Mouse (Mus musculus) embryonic facial prominence, embryonic 14.5 days (tissue): ENCODE measurements around the gene Asl. TPM values are rescaled to one million over a fixed set of nuclear protein-coding genes. Genes with fewer than 3 reads are reported as not detected.

Experiments
- ATAC-seq: fragments of 200-750 bp; cut with Nextera tagmentation; 2 replicates; pipeline ENCODE4 v1.8.0; 2017; ENCODE audit warnings: low read depth, moderate number of reproducible peaks, moderate TSS enrichment
- DNase-seq: peaks from one replicate; pipeline ENCODE4 v3.0.0-alpha.2; 2015; ENCODE audit warnings: low spot score
- H3K27ac ChIP-seq: fragments of 300-500 bp; sonication (generic); replicated peaks from 2 replicates; pipeline ENCODE4 v1.5.1; 2014; ENCODE audit warnings: low read depth, mild to moderate bottlenecking, low read length, moderate library complexity
- H3K27me3 ChIP-seq: fragments of 300-500 bp; sonication (generic); replicated peaks from 2 replicates; pipeline ENCODE4 v1.6.1; 2014; ENCODE audit warnings: low read length; ENCODE audit not compliant: control insufficient read depth, insufficient read depth
- H3K36me3 ChIP-seq: fragments of 300-500 bp; sonication (generic); 2 replicates; pipeline ENCODE4 v1.6.1; 2014; ENCODE audit warnings: low read length, mixed read lengths; ENCODE audit not compliant: control insufficient read depth, insufficient read depth
- H3K4me1 ChIP-seq: fragments of 300-500 bp; sonication (generic); 2 replicates; pipeline ENCODE4 v1.6.1; 2014; ENCODE audit warnings: antibody characterized with exemption, low read length; ENCODE audit not compliant: control insufficient read depth, insufficient read depth
- H3K4me2 ChIP-seq: fragments of 300-500 bp; sonication (generic); 2 replicates; pipeline ENCODE4 v1.6.1; 2014; ENCODE audit warnings: low read depth, mild to moderate bottlenecking, low read length, moderate library complexity, mixed read lengths
- H3K4me3 ChIP-seq: fragments of 300-500 bp; sonication (generic); 2 replicates; pipeline ENCODE4 v1.5.1; 2014; ENCODE audit warnings: low read depth, mild to moderate bottlenecking, low read length
- H3K9ac ChIP-seq: fragments of 300-500 bp; sonication (generic); 2 replicates; pipeline ENCODE4 v1.6.1; 2014; ENCODE audit warnings: low read depth, mild to moderate bottlenecking, low read length, moderate library complexity, mixed read lengths
- H3K9me3 ChIP-seq: fragments of 300-500 bp; sonication (generic); 2 replicates; pipeline ENCODE4 v1.6.1; 2016; ENCODE audit warnings: low read length; ENCODE audit not compliant: control insufficient read depth
- WGBS: fragments of 180-500 bp; shearing (Covaris S2); extraction: QIAGEN DNeasy Blood & Tissue Kit; methylation state at CpG from one replicate; pipeline ENCODE4 v1.1.7; 2014; 5-methylcytosine and 5-hydroxymethylcytosine counted together
- polyA plus RNA-seq: library from polyadenylated mRNA; unstranded; fragments of >200 nt; fragmentation: Nextera tagmentation; extraction: Ambion mirVana; gene quantifications from 2 replicates; pipeline ENCODE4 v1.2.1, GENCODE M21; 2014

Asl gene
- polyA plus RNA-seq, 1 experiment from 2014 or later = 32.1 TPM

DNA sequence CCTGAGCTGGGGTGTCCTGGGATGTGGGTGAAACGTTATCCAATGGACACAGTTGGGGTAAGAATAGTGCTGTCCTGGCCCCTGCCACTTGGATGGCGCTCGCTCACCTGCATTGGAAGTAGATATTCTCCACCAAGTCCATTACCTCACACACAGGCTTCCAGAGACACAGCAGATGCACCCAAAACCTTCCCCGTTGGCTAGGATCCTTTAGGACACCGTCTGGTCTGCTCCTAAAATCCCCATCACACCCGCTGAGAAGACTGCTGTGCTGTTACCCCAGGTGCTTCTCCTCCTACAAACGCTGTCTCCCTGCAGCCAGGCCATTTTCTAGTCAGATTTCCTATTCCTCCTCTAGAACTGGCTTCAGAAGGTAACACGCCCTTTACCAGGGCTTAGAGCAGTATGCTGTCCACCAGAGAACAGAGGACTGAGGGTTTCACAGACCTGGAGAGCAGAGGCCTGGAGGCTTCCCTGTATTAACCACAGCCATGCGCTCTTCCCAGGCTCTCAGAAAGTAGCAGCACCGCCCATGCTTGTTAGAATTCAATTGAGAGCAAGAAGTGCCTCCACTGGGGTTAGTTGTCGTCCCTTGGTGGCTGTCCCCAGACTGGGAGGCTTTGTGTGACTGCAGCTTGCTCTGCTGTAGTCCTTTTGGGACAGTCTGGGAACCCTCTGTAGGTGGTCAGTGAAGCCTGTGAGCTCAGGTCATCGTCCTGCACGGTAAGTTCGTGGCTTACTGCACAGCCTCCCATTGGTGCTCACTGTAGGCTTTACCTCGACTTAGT, 22.2 kb upstream of the Asl start:
- Histone ChIP-seq H3K4me3 (no peak overlapping the region), H3K4me1 (no peaks in the 10 kb centered on the region), H3K27me3 (no peaks in the 10 kb centered on the region), H3K9me3 (no peaks in the 10 kb centered on the region), H3K36me3 (peaks cover 41% of the 10 kb centered on the region), H3K9ac (no peak overlapping the region), H3K4me2 (no peak overlapping the region), H3K27ac (no peak overlapping the region)
- DNase-seq (no peak), ATAC-seq (no peak)
- WGBS = 80% methylated on average over 15 of the region's 15 CpGs

DNA sequence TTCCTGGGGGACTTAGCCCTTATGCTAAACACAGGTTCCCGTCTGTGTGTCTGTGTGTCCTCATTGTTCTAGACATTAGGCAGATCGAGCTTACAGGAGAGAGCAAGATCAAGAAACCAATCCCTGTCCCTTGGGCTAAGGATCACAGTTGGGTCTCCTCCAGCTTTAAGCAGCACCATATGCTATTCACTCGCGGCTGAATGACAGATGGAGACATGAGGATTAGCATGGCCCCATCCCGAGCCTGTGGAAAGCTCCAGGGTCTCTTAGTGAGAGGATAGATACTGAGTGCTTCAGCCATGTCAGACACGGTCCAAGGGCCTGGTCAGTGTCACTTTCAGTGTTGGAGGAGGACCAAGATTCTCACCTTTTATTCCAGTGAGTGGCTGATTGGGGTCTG, 21.4 kb upstream of the Asl start:
- Histone ChIP-seq H3K4me2 (no peak overlapping the region), H3K36me3 (peaks cover 42% of the 10 kb centered on the region), H3K27me3 (no peaks in the 10 kb centered on the region), H3K4me1 (no peaks in the 10 kb centered on the region), H3K27ac (no peak overlapping the region), H3K9me3 (no peaks in the 10 kb centered on the region), H3K4me3 (no peak overlapping the region), H3K9ac (no peak overlapping the region)
- WGBS = 39% methylated on average over 6 of the region's 6 CpGs
- peak; percentile 70 for ATAC-seq
- DNase-seq = peak; percentile 57

DNA sequence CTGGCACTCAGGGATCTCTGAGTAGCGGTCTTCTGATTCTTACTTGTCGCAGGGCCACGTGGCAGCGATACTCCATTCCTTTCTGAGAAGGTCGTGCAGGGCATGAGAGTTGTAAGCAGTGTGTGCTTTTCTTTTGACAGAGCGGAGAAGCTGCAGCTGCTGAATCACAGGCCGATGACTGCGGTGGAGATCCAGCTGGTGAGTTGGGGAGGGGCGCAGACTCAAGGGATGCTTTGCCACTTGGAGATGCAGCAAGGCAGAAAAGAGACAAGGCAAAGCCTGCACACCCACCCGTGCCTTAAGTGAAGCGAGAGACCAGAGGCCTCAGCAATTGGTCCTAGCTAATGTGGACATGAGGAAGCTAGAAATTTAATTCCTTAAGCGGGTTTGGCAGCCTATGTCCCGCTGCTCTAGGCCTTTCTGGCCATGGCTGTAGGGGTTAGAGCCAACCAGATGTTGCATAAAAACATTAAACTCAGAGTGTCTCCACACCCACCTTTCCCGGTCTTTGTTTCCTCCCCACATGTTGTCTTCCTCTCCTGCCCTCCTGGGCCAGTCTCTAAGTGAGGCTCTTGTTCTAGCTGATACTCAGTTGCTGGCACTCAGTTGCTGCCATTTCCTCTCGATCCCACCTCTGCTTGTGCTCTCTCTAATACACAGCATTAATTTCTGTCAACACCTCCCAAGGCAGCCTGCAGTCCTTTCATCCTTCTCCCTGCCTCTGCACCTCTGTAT, 19.9 kb upstream of the Asl start:
- Histone ChIP-seq H3K4me3 (no peak overlapping the region), H3K9ac (no peak overlapping the region), H3K4me1 (no peaks in the 10 kb centered on the region), H3K27me3 (no peaks in the 10 kb centered on the region), H3K36me3 (peaks cover 38% of the 10 kb centered on the region), H3K4me2 (no peak overlapping the region), H3K27ac (no peak overlapping the region), H3K9me3 (no peaks in the 10 kb centered on the region)
- DNase-seq = peak; percentile 46
- no peak for ATAC-seq
- 72% methylated on average over 15 of the region's 15 CpGs for WGBS

DNA sequence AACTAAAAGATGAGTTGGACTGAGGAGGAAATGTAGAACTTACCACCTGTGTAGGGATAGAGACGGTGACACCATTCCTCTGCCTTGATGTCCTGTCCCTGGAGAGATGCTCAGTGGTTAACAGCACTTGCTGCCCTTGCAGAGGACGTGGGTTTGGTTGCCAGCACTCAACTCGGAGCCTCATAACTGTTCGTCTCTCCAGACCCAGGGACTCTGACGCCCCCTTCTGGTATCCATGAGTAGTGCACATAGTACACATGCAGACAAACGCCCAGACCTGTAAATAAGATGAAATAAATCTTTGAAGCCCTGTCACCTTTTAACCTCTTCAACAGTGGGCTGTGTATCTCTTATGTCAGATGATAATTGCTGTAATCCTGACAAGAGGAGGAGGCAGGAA, 18.0 kb upstream of the Asl start:
- no peak for DNase-seq
- Histone ChIP-seq H3K4me1 (no peaks in the 10 kb centered on the region), H3K27me3 (no peaks in the 10 kb centered on the region), H3K4me2 (no peak overlapping the region), H3K36me3 (peaks cover 52% of the 10 kb centered on the region), H3K9ac (no peak overlapping the region), H3K4me3 (no peak overlapping the region), H3K9me3 (no peaks in the 10 kb centered on the region), H3K27ac (no peak overlapping the region)
- ATAC-seq = no peak
- 72% methylated on average over 6 of the region's 6 CpGs for WGBS

DNA sequence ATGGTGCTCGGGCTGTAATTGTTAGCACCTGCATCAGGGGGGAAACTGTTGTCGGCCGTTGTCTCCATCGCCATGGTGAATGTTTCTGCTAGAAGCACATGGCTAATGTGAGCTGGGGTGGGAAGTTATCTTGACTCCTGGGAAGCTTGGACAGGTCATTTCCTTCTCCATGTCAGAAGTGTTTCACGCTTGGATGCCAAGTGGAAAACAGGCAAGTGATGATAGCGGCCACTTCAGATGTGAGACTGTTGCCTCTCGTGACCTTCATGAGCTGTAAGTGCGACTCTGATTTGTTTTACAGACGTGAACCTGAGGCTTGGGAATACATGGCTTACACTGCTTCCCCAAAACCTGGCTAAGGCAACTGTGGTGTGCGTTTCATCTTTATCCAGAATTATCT, 17.5 kb upstream of the Asl start:
- WGBS = 73% methylated on average over 10 of the region's 10 CpGs
- DNase-seq (no peak), ATAC-seq (peak; percentile 27; the same call in 1 of the 2 replicates)
- peaks cover 54% of the 10 kb centered on the region for H3K36me3 ChIP-seq
- H3K4me2 ChIP-seq = no peak overlapping the region
- no peak overlapping the region for H3K9ac ChIP-seq
- H3K27ac ChIP-seq = no peak overlapping the region
- H3K27me3 ChIP-seq = no peaks in the 10 kb centered on the region
- no peak overlapping the region for H3K4me3 ChIP-seq
- no peaks in the 10 kb centered on the region for H3K4me1 ChIP-seq
- no peaks in the 10 kb centered on the region for H3K9me3 ChIP-seq

DNA sequence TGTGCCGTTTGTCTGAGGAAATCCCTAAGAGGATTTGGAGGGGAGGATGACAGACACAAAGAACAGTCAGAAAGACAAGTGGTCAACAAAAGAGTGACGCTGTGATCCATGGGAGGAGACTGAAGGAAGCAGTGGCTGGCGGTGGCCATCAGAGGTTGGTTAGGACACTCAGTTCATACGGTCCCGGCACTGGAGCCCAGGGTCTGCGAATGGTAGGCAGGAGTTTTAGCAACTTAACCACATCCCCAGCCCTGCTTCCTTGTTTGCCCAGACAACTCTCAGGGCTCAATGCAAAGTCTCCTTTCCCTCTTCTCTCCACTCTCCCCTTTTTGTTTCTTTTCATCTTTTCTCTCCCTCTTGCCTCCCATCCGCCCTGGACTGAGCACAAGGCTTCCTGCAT, 17.1 kb upstream of the Asl start:
- Histone ChIP-seq H3K4me1 (no peaks in the 10 kb centered on the region), H3K27me3 (no peaks in the 10 kb centered on the region), H3K4me2 (no peak overlapping the region), H3K36me3 (peaks cover 54% of the 10 kb centered on the region), H3K9ac (no peak overlapping the region), H3K4me3 (no peak overlapping the region), H3K9me3 (no peaks in the 10 kb centered on the region), H3K27ac (no peak overlapping the region)
- DNase-seq = no peak
- ATAC-seq = no peak; the same call in 1 of the 2 replicates
- WGBS = 84% methylated on average over 7 of the region's 7 CpGs

DNA sequence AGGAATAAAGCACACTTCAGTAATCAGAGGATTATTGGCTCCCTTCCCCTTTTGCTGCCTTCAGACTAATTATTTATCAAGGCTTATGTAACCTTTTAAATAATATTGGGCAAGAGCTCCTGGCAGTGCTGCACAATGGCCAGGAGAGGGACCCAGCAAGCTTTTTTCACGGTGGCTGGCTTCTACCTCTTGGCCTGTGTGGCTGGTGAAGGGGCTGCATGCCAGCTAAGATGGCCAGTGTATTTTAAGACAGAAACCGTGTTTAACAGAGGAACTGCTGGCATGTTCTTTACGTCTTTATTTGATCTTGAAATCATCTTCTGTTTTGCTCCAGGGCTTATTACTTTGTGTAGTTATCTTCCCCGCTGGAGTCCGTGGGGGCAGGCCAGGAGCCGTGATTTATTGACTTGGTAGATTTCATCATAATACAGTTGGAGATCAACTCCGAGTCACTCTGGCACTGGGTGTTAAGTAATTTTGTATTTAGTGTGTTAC, 15.2 kb upstream of the Asl start:
- peaks cover 60% of the 10 kb centered on the region for H3K36me3 ChIP-seq
- ATAC-seq = no peak
- H3K4me2 ChIP-seq = no peak overlapping the region
- no peaks in the 10 kb centered on the region for H3K4me1 ChIP-seq
- no peak overlapping the region for H3K27ac ChIP-seq
- H3K27me3 ChIP-seq = no peaks in the 10 kb centered on the region
- peak; percentile 43 for DNase-seq
- WGBS = 79% methylated on average over 7 of the region's 7 CpGs
- no peak overlapping the region for H3K9ac ChIP-seq
- no peaks in the 10 kb centered on the region for H3K9me3 ChIP-seq
- H3K4me3 ChIP-seq = no peak overlapping the region

DNA sequence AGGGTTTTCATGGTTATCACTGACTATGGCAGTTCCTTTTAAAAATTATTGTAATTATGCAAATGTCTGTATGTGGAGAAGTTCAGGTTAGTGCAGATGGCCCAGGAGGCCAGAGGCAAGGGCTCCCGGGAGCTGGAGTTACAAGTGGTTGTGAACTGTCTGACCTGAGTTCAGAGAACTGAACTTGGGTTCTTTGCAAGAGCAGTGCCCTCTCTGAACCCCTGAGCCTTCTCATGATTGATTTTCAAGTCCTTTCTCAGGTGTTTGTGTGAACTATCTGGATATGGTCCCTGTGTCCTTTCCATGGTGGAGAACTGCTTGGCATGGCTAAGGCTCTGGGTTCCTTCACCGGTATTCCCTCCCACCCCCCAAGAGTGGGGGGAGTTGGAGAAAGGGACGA, 14.7 kb upstream of the Asl start:
- ATAC-seq (no peak), DNase-seq (no peak)
- Histone ChIP-seq H3K4me1 (no peaks in the 10 kb centered on the region), H3K9ac (no peak overlapping the region), H3K4me3 (no peak overlapping the region), H3K27me3 (no peaks in the 10 kb centered on the region), H3K27ac (no peak overlapping the region), H3K4me2 (no peak overlapping the region), H3K9me3 (no peaks in the 10 kb centered on the region), H3K36me3 (peaks cover 56% of the 10 kb centered on the region)
- WGBS = 81% methylated on average over 3 of the region's 3 CpGs
